Mouse (Mus musculus) frontal cortex, postnatal 14 days (tissue): ENCODE data around the gene Cd86.

Experiments
- DNase-seq, 2 experiments: peaks; one replicate each; pipeline ENCODE4 v3.0.0; 2022; ENCODE audit warnings: low spot score in 2 of 2

Cd86 gene

GRCm38 (mm10) chr16:36598265-36598664, 67.6 kb downstream of the Cd86 start:
- no peak for DNase-seq

GRCm38 (mm10) chr16:36596671-36597410, 69.0 kb downstream of the Cd86 start:
- DNase-seq, result no peak

- DNase-seq, result no peak
Measured at GRCm38 (mm10) chr16:36589898-36590297, 76.0 kb downstream of the Cd86 start.

GRCm38 (mm10) chr16:36587971-36588370, 77.9 kb downstream of the Cd86 start:
- DNase-seq, result no peak

GRCm38 (mm10) chr16:36582073-36582472, 83.8 kb downstream of the Cd86 start:
- no peak for DNase-seq

- DNase-seq, result no peak
Measured at GRCm38 (mm10) chr16:36571942-36572341, 93.9 kb downstream of the Cd86 start.

GRCm38 (mm10) chr16:36561386-36562338, 104.2 kb downstream of the Cd86 start, which contains the start of gene Casr:
Gene Casr, minus strand, starts transcription at chr16:36562141.
- DNase-seq, result no peak

- DNase-seq, result no peak
Measured at GRCm38 (mm10) chr16:36559573-36559972, 106.3 kb downstream of the Cd86 start.

- no peak for DNase-seq
Measured at GRCm38 (mm10) chr16:36555672-36556165, 110.2 kb downstream of the Cd86 start.
